Mouse (Mus musculus) layer of hippocampus, adult 6 months (tissue): ENCODE data around the gene Olfr980. TPM values are rescaled to one million over a fixed set of nuclear protein-coding genes. Genes with fewer than 3 reads are reported as not detected.

Experiments used
- long read RNA-seq, 2 experiments: library from polyadenylated mRNA; unstranded; transcript quantifications; one replicate each; pipeline ENCODE4 v2.0.0; 2019 to 2020
- polyA plus RNA-seq: library from polyadenylated mRNA; unstranded; fragments of <200 nt; fragmentation: Nextera tagmentation; gene quantifications from 2 replicates; pipeline ENCODE4 v1.2.3, GENCODE M21; 2021

The Olfr980 gene
- polyA plus RNA-seq: not detected in 2 replicates
- long read RNA-seq, experiment 1: 0 reads
- long read RNA-seq, experiment 2: 0 reads

GRCm38 (mm10) chr9:40009482-40009881 lies at the start of gene Olfr980:
TSS of gene Olfr980 (minus strand) at chr9:40009582.

DNA sequence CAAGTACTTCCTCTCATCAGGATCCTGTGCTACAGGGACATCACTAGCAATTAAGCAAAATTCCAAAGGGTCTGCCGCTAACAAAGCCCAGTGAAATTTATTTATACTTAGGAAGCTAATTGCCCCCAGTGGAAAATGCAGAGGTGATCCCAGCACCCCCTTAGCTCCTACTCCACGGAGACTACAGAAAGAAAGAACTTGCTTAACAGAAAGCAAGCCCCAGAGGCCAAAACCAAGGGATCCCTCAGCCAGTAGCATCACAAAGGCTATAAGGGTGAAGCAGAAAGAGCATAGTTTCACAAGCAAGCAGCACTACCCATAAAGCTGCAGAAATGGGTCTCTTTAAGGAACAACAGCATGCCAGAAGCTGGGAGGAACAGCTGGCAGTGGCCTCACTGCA lies 11.8 kb upstream of the Olfr980 start, which contains the start of gene Olfr981:
Gene Olfr981 (plus strand): TSS at position 301 of the 400 bp plus-strand sequence.

DNA sequence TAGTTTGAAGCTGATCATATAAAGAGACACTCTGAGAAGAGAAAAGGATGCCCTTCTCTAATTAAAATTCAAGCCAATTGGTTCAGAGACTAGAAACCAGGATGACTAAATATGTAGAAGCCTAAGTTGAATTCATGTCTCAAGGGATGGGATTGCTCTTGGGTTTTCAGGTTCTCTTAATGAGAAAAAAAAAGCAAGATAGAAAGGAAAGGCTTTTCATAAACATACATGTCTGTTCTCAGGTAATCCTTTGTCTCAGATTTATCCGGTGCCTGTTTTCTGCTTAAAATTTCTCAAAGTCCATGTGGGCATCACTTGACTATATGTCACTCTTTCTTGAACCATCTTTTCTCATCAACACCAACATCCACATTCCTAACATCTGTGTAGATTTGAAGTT lies 6.0 kb downstream of the Olfr980 start, which contains the start of gene Olfr979:
Gene Olfr979 (minus strand): TSS at position 101 of the 400 bp plus-strand sequence.

GRCm38 (mm10) chr9:39991813-39992212 lies 17.6 kb downstream of the Olfr980 start, which contains the start of gene Olfr978:
TSS of gene Olfr978 (plus strand) at chr9:39992113.

DNA sequence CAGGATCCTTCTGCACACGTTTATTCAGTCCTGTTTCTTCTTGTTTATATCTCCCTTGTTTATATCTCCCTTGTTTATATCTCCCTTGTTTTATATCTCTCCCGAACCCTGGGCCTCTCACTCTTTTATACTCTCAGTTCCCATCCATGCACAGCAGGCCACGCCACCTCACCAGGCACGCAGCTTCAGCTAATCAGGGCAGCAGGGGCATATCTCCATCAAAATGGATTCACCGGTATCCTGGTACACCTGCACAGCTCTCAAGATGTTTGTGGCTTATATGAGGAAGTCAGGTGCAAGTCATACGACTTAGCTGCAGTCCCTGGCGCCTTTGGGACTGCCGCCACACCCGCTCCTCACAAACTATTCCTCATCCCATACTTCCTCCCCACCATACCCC lies 48.3 kb downstream of the Olfr980 start, which contains the start of gene Olfr976:
Gene Olfr976 (minus strand): TSS at position 101 of the 400 bp plus-strand sequence.

Other genes starting within 250 kb of the Olfr980 start
- not detected in 2 replicates for gene Olfr968, start 226.3 kb downstream of the Olfr980 start, polyA plus RNA-seq
- not detected in 2 replicates for gene Olfr969, start 218.6 kb downstream of the Olfr980 start, polyA plus RNA-seq
- not detected in 2 replicates for gene Olfr970, start 200.7 kb downstream of the Olfr980 start, polyA plus RNA-seq
- not detected in 2 replicates for gene Olfr971, start 172.7 kb downstream of the Olfr980 start, polyA plus RNA-seq
- not detected in 2 replicates for gene Olfr972, start 143.2 kb downstream of the Olfr980 start, polyA plus RNA-seq
- gene Olfr229, start 102.2 kb downstream of the Olfr980 start, polyA plus RNA-seq: not detected in 2 replicates
- not detected in 2 replicates for gene Olfr974, start 72.1 kb downstream of the Olfr980 start, polyA plus RNA-seq
- gene Olfr975, start 57.5 kb downstream of the Olfr980 start, polyA plus RNA-seq: not detected in 2 replicates
- gene Olfr976, start 48.4 kb downstream of the Olfr980 start, polyA plus RNA-seq: not detected in 2 replicates
- not detected in 2 replicates for gene Olfr978, start 17.5 kb downstream of the Olfr980 start, polyA plus RNA-seq
- gene Olfr979, start 6.1 kb downstream of the Olfr980 start, polyA plus RNA-seq: not detected in 2 replicates
- not detected in 2 replicates for gene Olfr981, start 11.9 kb upstream of the Olfr980 start, polyA plus RNA-seq
- gene Olfr982, start 64.2 kb upstream of the Olfr980 start, polyA plus RNA-seq: not detected in 2 replicates
- not detected in 2 replicates for gene Olfr983, start 84.0 kb upstream of the Olfr980 start, polyA plus RNA-seq
- gene Olfr984, start 104.6 kb upstream of the Olfr980 start, polyA plus RNA-seq: not detected in 2 replicates
- gene Olfr985, start 120.6 kb upstream of the Olfr980 start, polyA plus RNA-seq: not detected in 2 replicates
- not detected in 2 replicates for gene Tmem225, start 138.5 kb upstream of the Olfr980 start, polyA plus RNA-seq
- gene Olfr986, start 171.3 kb upstream of the Olfr980 start, polyA plus RNA-seq: not detected in 2 replicates
- 1.4 and 1.8 TPM in 2 replicates for gene Zfp202, start 182.7 kb upstream of the Olfr980 start, polyA plus RNA-seq